Mouse (Mus musculus): ENCODE data around the gene Tubd1. TPM values are rescaled to one million over a fixed set of nuclear protein-coding genes. Genes with fewer than 3 reads are reported as not detected.
A peak's percentile ranks its signal among the peaks of the same experiment; 100 is the strongest.

Gene Tubd1
- polyA plus RNA-seq, 1 experiment from 2014 or later: 16.1 TPM

DNA sequence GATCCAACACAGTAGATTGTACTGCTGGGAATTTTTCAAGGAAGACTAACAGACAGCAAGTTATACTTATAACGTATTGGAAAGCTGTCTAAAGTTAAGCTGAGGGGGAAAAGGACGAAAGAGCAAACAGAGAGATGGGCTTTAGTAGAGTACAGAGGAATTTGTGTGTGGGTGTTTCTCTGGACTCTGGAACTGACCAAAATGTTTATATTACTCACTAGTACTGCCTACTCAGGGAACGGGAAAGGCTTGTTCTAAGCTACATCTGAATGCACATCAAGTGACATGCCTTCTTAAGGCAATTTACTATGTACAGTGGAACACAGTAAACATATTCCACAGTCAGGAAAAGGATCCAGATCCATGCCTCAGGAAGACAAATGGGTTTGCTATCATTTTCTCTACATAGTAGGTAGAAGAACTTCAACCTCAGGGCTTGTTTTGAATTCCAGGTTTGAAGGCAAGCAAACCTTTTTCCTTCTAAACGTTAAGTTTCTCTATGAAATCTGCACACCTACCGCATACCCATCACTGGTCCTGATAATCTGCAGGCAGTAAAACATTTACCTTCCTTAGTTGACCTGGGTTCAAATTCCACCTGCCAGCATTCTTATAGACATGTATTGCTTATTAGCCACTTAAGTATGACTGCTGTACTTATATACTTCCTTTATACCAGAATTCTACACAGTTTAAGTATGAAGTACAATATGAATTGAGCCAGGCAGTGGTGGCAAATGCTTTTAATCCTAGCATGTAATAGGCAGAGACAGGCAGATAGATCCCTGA is 60.1 kb downstream of the Tubd1 start:
- Histone ChIP-seq H3K4me3 (no peak overlapping the region), H3K36me3 (peaks cover 7% of the 10 kb centered on the region; the same call in 1 of the 2 replicates), H3K4me1 (0 out of 2 replicates have a peak, but pooled peaks cover 5% of the 10 kb centered on the region), H3K4me2 (no peak overlapping the region), H3K27me3 (no peaks in the 10 kb centered on the region), H3K27ac (no peak overlapping the region; the same call in 1 of the 2 replicates), H3K9ac (no peak overlapping the region), H3K9me3 (no peaks in the 10 kb centered on the region)
- 66% methylated on average over 5 of the region's 5 CpGs for WGBS
- no peak for ATAC-seq (ENCODE audit: borderline replicate concordance, extremely low read depth, low FRiP score, low TSS enrichment)

DNA sequence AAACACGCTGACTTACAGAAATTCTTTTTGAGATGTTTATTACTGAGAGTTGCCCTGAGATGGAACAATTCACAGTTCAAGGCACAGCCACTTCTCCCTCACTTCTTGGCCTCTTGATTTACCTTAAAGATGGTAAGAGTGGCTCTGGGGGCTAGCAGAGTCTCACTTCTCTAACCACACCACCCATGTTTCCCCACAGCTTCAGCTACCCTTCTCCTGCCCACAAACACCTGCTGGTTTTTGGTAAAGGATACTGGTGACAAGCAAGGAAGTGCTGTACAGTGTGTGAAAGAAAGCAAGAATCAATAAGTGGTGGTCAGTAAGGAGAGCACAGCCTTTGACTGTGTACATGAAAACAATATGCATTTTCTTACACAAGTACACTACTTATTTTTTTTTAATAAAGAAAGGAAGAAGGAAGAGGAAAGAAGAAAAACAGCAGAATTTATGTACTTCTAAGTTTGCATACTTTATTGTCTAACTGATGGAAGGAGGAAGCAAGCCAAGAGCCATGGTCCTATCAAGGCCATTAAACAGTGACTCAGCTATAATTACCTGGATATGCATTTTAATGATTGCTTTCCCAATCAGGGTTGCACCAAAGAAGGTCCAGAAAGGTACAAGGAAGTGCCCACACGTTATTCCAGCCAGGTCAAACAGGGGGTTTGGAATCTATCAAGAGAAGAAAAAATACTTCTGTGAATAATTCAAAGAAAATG is 62.0 kb downstream of the Tubd1 start:
- no peaks in the 10 kb centered on the region for H3K9me3 ChIP-seq
- WGBS: 91% methylated on average over 2 of the region's 2 CpGs
- H3K4me1 ChIP-seq: 0 out of 2 replicates have a peak, but pooled peaks cover 5% of the 10 kb centered on the region
- no peak overlapping the region for H3K27ac ChIP-seq
- H3K27me3 ChIP-seq: no peaks in the 10 kb centered on the region
- no peak overlapping the region for H3K4me3 ChIP-seq
- peaks cover 7% of the 10 kb centered on the region; the same call in 1 of the 2 replicates for H3K36me3 ChIP-seq
- no peak for ATAC-seq (ENCODE audit: borderline replicate concordance, extremely low read depth, low FRiP score, low TSS enrichment)
- H3K9ac ChIP-seq: no peak overlapping the region
- no peak overlapping the region for H3K4me2 ChIP-seq

DNA sequence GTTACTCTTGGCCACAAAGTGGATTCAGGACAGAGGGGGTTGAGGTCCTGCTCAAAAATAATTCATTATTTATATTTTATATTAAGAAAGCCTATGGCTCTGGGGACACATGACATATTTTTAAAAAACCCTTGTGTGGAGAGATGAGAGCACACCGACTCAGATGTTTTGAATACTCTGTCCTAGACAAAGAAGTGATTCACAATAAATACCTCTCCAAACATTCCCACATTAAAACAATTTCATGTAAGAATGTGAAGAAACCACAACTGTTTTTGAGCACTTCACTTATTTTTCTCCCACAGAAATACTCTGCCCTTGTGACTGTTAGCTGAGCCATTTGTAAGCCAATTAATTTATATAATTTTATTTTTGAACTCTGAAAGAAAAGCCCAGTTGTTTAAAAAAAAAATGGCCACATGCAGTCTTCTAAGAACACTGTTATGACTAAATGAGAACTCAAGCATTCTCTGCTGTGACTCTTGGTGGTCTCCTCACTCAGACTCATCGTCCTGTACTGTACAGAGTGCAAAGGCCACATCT is 63.1 kb downstream of the Tubd1 start:
- ATAC-seq (ENCODE audit: borderline replicate concordance, extremely low read depth, low FRiP score, low TSS enrichment): no peak
- WGBS: 82% methylated on average over 2 of the region's 2 CpGs
- no peaks in the 10 kb centered on the region for H3K27me3 ChIP-seq

DNA sequence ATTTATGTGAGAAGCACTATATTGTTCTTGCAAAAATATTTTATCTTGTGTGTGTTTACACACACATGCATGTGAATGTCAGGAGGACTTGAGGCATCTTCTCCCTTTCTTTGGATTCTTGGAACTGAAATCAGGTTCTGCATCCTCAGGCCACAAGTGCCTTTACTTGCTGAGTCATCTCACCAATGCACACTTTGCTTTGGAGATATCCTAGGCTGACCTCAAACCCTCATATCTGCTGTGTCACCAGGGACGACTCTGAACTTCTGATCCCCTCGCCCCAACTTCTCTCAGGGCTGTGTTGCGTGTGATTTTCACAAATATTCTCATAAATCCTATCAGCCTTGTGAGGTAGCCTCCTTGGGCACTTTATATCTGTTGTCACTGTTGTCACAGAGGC is 65.4 kb downstream of the Tubd1 start:
- 79% methylated on average over 3 of the region's 3 CpGs for WGBS
- ATAC-seq (ENCODE audit: borderline replicate concordance, extremely low read depth, low FRiP score, low TSS enrichment): no peak
- no peaks in the 10 kb centered on the region for H3K4me1 ChIP-seq
- H3K27me3 ChIP-seq: no peaks in the 10 kb centered on the region
- H3K36me3 ChIP-seq: peaks cover 7% of the 10 kb centered on the region; the same call in 1 of the 2 replicates
- no peak overlapping the region for H3K27ac ChIP-seq
- H3K4me2 ChIP-seq: no peak overlapping the region
- H3K9me3 ChIP-seq: no peaks in the 10 kb centered on the region
- H3K9ac ChIP-seq: no peak overlapping the region
- no peak overlapping the region for H3K4me3 ChIP-seq

More for the DNA sequence above, 63.1 kb downstream of the Tubd1 start:
- Histone ChIP-seq H3K36me3 (peaks cover 7% of the 10 kb centered on the region; the same call in 1 of the 2 replicates), H3K4me3 (no peak overlapping the region), H3K4me1 (0 out of 2 replicates have a peak, but pooled peaks cover 5% of the 10 kb centered on the region), H3K4me2 (no peak overlapping the region), H3K9ac (no peak overlapping the region), H3K27ac (no peak overlapping the region), H3K9me3 (no peaks in the 10 kb centered on the region)

DNA sequence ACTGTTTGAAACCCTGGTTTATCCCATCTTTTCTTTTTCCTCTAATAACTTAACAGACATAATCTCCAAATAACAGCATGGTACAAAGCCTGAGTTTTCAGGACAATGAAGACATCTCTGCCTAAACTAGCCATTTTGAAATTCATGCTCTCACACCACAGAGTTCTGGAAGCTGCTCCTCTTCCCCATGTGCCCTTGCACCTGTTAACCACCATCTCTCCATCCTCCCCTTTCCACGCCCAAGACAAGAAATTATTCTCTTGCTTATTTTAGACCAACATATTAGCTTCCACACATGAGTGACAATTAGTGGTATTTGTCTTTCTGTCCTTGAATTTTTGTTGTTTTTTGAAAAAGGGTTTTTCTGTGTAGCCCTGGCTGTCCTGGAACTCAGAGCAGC is 67.2 kb downstream of the Tubd1 start:
- no peak overlapping the region for H3K4me2 ChIP-seq

DNA sequence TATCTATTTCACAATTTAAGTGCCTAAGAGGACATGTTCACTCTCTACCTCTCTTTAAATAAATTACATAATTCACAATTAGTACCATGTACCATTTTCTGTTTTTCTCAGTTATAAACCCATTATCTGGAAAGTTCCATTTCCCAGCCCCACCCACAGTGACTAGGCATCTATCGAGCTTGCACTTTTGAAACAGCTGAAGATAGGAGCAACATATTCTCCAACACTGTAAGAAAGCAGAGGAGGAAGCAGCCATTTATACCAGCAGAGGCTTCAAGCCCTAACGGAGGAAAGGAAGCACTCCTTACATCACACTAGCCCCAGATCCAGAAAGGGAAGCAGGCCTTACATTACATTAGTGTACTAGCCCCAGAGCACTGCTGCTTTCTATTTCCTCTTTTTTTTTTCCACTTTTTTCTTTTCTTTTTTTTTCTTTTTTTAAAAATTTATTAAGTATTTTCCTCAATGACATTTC is 69.3 kb downstream of the Tubd1 start:
- H3K4me1 ChIP-seq: no peaks in the 10 kb centered on the region
- no peaks in the 10 kb centered on the region for H3K36me3 ChIP-seq
- no peak overlapping the region for H3K4me2 ChIP-seq
- no peak overlapping the region for H3K9ac ChIP-seq
- no peak overlapping the region for H3K27ac ChIP-seq
- H3K4me3 ChIP-seq: no peak overlapping the region
- no peaks in the 10 kb centered on the region for H3K27me3 ChIP-seq
- ATAC-seq (ENCODE audit: borderline replicate concordance, extremely low read depth, low FRiP score, low TSS enrichment): no peak
- 58% methylated on average over 2 of the region's 2 CpGs for WGBS
- H3K9me3 ChIP-seq: no peaks in the 10 kb centered on the region

More for the DNA sequence above, 67.2 kb downstream of the Tubd1 start:
- no peak overlapping the region for H3K9ac ChIP-seq
- no peaks in the 10 kb centered on the region for H3K4me1 ChIP-seq
- no peaks in the 10 kb centered on the region for H3K27me3 ChIP-seq
- no peak overlapping the region for H3K27ac ChIP-seq
- ATAC-seq (ENCODE audit: borderline replicate concordance, extremely low read depth, low FRiP score, low TSS enrichment): no peak
- WGBS: 91% methylated on average over 1 of the region's 1 CpGs
- no peaks in the 10 kb centered on the region for H3K36me3 ChIP-seq
- no peaks in the 10 kb centered on the region for H3K9me3 ChIP-seq
- H3K4me3 ChIP-seq: no peak overlapping the region

DNA sequence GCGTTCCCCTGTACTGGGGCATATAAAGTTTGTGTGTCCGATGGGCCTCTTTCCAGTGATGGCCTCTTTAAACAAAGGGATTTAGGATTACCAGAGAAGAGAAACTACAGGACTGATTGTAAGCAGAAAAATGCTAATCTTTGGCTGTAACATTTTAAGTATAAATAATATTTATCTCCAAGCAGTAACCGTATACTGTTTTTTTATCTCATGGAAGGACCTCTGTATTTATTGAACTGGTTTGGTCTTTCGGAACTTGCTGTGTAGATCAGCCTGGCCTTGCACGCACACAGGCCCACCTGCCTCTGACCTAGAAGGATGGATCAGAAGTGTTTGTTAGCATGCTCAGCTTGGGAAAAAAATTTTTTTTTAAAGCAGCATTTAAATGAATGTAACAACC is 69.8 kb downstream of the Tubd1 start:
- no peaks in the 10 kb centered on the region for H3K36me3 ChIP-seq
- WGBS: 81% methylated on average over 5 of the region's 5 CpGs

More for the DNA sequence above, 69.8 kb downstream of the Tubd1 start:
- no peak overlapping the region for H3K4me2 ChIP-seq
- no peak for ATAC-seq (ENCODE audit: borderline replicate concordance, extremely low read depth, low FRiP score, low TSS enrichment)
- H3K9me3 ChIP-seq: no peaks in the 10 kb centered on the region
- no peaks in the 10 kb centered on the region for H3K27me3 ChIP-seq
- no peaks in the 10 kb centered on the region for H3K4me1 ChIP-seq
- H3K27ac ChIP-seq: no peak overlapping the region
- no peak overlapping the region for H3K9ac ChIP-seq
- H3K4me3 ChIP-seq: no peak overlapping the region

MicroRNAs encoded within 50 kb of the gene (microRNA counts, 519-probe panel; counts per million panel counts)
- microRNA mmu-miR-21: 3,212 counts per million, percentile 85 among the panel's probes with 10 or more counts

Small RNA genes within 50 kb of the gene (microRNA-seq; reads per million reads assigned to microRNA genes)
- 10,129 reads per million, percentile 95 among the genes with 10 or more reads in this experiment for gene Mir21a

Other genes with a start within 250 kb of the Tubd1 start
- 7.5 and 8.2 TPM in 2 replicates for gene Med13, start 187.4 kb upstream of the Tubd1 start, polyA plus RNA-seq (2015; fragmentation: Nextera tagmentation; extraction: Ambion mirVana)
- gene Rnft1, start 60.3 kb upstream of the Tubd1 start, polyA plus RNA-seq (2015; fragmentation: Nextera tagmentation; extraction: Ambion mirVana): 48.3 and 52.3 TPM in 2 replicates
- 59.0 and 61.1 TPM in 2 replicates for gene Rps6kb1, start 186 bp upstream of the Tubd1 start, polyA plus RNA-seq (2015; fragmentation: Nextera tagmentation; extraction: Ambion mirVana)
- gene Vmp1, start 138.8 kb downstream of the Tubd1 start, polyA plus RNA-seq (2015; fragmentation: Nextera tagmentation; extraction: Ambion mirVana): 99.3 and 107 TPM in 2 replicates
- gene Ptrh2, start 139.0 kb downstream of the Tubd1 start, polyA plus RNA-seq (2015; fragmentation: Nextera tagmentation; extraction: Ambion mirVana): 32.0 and 32.5 TPM in 2 replicates
- 118 and 121 TPM in 2 replicates for gene Cltc, start 212.6 kb downstream of the Tubd1 start, polyA plus RNA-seq (2015; fragmentation: Nextera tagmentation; extraction: Ambion mirVana)